Mouse (Mus musculus): ENCODE measurements at regions not wholly inside any gene's neighbourhood (a gene's known extent, or its start where the extent isn't known, plus 50 kb on each side); places are given as distances from the start of the nearest gene placed in this dataset.

DNA sequence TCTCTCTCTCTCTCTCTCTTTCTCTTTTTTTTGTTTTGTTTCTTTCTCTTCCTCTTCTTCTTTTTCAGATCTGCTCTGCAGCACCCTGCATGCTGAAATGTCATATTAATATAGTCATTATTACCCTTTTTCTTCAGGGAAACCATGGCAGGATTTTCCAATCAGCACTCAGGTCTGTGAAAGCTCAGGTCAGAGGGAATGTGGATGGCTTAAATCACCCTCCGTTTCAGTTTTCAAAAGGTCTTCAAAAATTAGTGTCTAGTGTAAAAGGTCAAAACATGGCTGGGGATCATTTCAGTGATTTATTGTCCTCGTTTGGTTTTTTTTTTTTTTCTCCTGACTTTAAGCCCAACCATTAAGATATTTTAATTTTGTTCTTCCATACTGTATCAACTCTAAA is 261.5 kb downstream of the Nr2f2 start:
- TF ChIP-seq CTCF (IDR thresholded peaks at IDR 0.05; ENCODE audit: low read depth) (no peak), EP300 (IDR thresholded peaks at IDR 0.05; ENCODE audit: low read depth) (no peak)
